Mouse (Mus musculus): ENCODE data around the gene St3gal2.
"Not testable (repeated sequence)": the region's sequence is repeated elsewhere in the genome, so short reads cannot be mapped to it uniquely, and the experiment has no call there.

St3gal2 gene

DNA sequence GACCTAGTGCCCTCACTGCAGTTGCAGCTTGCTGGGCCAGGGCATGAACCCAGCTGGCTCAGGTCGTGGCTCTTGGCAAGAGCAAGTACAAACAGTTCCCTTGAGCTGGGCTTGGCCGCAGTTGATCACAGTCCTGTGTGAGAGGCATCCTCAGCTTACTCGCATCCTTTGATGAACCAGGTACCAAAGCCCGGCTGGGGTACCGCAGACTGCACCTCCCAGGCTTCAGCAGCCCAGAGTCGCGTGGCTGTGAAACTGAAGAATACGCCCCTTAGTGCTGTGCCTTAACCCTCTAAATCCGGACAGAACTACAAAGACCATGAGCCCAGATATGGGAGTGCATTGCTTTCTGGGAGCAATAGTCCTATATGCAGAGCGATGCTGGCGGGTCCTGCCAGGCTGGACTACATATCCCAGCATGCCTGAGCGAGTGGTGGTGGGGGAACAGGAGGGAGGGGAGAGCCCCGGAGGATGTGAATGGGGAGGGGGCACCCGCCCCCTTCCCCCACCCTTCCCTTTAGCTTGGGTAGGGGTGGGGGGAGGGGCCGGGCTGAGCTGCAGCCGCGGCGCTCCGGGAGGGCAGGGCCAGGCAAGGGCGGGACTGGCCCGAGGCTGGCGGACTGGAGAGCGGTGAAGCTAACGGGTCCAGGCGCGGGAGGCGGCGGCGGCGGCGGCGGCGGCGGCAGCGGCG, at the start of gene St3gal2:
Gene St3gal2 (plus strand): TSS at position 582 of the 691 bp plus-strand sequence.
- DNase-seq, result peak; percentile 89 to 93

DNA sequence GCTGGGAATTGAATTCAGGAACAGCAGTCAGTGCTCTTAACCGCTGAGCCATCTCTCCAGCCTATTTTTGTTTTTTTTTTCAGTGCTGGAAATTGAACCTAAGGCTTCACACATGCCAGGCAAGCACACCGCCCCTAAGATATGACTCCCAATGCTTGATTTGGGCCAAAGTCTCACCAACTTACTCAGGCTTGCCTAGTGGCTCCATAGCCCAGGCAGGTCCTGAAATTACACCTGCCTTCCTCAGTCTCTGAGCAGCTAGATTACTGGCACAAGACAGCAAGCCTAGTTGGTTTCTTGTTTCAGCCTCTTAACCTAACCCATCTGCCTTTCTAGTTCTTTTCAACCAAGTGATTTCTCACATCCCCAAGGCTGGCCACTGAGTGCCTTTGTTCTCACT, 49.2 kb upstream of the St3gal2 start:
- DNase-seq, result no peak

DNA sequence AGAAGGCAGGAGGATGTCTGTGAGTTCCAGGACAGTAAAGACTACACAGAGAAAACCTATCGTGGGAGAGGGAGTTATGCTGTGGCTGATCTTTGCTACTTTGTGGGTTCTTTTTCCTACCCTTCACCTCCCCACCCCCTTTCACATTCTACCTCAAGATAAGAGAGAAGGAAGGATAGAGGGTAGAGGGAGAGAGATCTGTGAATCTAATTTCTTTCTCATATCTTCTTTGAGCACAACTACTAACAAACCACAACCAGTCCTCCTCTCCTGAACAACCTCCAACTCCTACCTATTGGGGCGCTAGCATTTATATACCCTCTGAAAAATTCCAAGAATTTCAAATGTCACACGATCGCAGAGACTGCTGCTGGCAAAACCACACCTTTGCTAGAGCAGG, 41.9 kb upstream of the St3gal2 start:
- DNase-seq, result no peak

DNA sequence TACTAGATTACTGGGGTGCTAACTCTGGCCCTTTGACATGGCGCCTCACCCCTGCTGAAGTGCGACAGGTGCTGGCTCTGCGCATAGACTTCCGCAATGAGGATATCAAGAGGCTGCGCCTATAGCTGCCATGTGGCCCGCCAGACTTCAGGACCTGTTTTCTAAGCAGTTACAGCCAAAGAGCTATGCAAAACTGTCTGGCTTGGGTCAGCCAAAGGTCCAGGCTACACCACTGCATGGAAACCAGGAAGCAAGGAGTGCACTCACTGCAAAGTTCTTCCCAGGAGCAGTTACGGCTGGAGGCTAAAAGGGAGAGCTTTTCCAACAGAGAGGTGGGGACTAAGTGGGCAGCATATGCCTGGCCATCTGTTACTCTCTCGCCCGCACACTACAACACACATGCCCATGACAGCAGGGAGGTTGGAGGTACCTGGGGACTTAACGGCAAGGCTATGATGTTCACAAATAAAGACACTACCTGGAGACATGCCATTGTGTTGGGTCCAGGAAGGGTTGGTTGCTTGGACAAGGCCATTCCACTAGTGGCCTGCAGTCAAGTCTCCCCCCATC, 37.9 kb upstream of the St3gal2 start:
- no peak for DNase-seq

DNA sequence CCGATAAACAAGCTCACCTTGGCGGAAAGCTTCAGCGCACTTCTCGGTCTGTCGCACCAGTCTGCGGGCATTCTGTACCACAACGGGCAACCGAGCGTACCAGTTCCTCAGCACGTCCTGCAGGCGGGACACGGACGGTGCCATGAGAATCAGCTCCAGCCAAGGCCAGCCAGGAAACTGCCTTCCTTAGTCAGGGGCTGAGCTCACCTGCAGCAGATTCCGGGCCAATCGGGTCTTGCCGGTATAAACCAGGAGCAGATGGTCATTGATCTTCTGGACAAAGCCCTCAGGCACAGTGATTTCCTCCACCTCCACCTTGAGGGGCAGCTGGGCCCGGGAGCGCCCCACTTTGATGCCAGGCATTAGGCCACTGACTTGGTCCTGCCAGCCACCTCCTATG, 35.9 kb upstream of the St3gal2 start:
- no peak for DNase-seq

DNA sequence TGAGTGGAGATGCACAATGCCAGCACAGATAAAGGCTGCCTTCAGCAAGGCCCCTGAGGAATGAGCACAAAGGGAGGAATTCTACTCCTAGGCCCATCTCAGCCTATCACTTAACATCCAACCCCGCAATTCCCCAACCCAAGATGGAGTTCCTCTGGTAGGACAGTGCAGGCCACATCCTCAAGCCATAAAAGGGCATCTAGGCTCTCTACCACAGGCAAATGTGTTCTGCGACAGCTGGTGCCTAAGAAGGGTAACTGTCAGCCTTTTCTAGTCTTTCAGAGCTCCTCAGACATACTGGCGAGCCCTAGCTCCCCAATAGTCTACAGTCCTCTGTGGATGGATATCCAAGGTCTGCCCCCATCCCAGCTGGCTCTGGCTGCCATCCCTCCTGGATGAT, 33.1 kb upstream of the St3gal2 start:
- no peak for DNase-seq

DNA sequence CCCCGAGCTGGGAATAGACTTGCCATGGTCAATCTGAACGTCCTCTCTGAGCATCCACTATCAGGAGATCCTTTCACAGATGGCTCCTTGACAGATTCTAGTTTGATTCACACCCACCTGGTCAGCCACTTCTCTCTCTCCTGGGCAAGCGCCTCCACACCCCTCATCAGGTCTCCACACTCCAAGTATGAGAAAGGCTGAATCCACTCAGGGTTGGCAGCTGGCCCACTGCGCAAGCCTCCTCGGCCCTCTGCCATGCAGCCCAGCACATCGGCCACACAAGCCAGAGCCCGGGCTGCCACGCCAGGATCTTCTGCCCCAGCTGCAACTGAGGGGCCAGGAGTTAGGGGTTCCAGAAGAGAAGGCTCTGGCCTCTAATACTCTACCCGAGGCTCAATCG, 32.2 kb upstream of the St3gal2 start:
- DNase-seq, result no peak

DNA sequence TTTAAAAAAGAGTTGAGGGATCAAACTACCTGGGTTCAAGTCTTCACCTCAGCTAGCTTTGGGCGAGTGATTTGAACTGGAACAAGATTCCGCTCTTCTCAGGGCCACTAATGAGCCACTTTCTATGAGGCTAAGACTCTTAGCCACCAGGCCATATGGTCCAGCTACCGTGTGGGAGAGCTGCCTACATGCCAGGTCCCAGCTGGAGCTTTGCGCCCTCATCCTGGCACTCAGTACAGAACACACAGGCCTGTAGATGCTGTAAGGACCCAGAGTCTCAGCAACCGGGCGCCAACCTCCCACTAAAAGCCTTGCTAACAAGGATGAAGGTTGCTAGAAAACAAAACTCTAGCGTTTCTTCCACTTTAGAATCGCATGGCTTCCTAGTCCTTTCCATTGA, 31.3 kb upstream of the St3gal2 start:
- no peak for DNase-seq

DNA sequence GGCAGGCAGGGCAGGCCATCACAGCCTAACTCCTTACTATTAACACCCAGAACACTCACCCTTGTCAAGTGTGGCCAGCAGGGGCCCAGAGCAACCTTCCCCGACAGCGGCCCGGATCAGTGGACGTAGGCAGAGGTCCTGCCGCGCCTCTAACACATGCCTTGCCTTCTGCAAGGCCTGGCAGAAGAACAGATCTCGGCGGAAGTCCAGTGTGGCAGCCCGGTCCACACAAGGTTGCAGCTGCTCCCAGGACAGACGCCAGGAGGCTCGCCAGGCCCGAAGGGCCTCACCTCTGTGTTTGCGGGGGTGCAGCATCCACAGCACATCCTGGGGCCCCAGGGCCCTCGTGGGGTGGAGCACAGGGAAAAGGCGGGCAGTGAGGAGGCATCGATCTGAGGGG, 30.9 kb upstream of the St3gal2 start:
- DNase-seq, result no peak

DNA sequence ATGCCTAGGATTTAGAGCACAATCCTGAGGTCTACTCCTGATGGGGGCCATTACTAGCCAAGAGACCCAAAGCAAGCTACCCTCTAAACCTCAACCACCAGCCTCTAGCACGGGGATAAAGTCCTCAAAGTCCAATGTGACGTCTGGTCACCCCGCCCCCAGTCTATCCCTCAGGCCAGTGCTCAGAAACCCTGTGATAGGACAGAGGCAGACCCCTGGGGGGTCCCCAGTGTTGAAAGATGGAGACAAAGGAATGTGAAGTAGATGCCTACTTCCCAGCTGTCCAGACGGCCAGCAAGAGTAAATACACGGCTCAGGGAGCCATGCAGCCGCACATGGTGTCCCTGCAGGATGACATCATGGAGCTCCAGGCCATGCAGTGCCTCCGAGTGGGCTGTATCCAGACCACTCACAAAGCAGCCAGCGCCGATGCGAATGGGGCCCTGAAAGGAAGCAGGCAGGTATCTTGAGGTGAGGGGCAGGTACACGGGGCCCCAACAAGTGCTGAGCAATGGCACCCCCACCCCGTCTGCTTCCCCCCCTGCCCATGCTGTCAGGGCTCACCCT, 29.7 kb upstream of the St3gal2 start:
- DNase-seq, result no peak

DNA sequence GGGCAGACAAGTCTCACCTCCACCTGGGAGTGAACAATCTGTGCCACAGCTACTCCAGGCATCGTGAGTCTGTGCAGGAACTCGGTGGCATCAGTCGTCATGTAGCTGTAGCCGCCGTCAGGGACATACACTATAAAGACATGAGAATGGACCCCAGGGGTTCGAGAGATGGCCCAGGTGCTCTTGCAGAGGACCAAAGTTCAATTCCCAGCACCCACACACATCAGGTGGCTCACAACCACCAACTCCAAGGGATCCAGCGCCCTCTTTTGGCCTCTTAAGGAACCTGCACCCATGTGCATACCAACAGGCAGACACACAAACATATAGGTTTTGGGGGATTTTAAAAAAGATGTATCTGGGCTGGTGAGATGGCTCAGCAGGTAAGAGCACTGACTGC, 27.7 kb upstream of the St3gal2 start:
- no peak for DNase-seq

DNA sequence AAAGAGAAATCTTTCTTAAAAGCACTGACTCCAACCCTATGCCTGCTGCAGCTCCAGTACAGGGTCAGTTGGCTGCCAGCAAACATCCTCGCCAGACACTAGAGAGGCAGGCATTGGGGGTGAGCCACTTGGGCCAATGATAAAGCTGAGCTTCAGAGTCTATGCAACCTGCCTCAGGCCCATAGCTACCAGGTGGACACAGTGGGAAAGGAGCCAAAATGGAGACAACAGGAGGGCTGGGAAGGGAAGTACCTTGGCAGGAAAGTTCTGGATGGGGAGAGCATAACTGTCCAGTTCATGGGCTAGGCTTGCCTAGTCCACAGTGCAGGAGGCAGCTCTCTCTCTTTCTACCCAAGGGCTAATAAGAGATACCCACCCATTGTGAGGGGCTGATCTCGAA, 26.8 kb upstream of the St3gal2 start:
- DNase-seq, result no peak

DNA sequence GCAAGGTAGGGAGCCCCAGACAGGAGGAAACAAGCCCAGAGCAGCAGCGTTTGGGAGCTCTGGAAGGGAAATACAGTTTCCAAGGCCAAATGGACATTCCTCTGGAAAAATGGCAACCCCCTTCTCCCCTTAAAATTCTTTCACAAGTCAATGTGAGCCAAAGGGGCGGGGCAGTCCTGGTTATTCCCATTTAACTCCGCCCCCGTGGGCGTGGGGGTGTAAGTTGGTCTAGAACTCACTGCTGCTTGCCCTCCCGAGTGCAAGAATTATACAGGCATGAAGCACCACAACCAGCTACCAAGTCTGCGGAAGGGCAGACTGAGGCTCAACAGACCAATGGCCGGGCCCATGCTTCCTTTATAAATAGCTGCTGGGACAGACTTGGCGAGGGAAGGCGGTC, 24.9 kb upstream of the St3gal2 start:
- no peak for DNase-seq

DNA sequence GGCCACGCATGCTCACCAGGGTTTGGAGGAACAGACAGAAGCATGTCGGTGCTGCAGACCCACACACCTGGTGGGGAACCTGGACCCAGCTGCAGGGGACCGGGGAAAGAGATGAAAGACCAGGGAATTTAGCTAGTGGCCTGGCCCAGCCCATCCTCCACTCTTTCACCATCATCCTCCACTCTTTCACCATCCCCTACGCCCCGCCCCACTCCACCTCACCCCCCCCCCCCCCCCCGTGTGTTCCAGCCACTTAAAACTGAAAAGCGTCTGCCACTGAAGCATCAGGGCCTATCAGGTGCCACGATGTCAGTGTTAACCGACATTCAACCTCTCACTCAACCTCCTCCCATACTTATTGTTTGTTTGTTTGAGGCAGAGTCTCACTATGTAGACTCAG, 24.5 kb upstream of the St3gal2 start:
- DNase-seq, result no peak

DNA sequence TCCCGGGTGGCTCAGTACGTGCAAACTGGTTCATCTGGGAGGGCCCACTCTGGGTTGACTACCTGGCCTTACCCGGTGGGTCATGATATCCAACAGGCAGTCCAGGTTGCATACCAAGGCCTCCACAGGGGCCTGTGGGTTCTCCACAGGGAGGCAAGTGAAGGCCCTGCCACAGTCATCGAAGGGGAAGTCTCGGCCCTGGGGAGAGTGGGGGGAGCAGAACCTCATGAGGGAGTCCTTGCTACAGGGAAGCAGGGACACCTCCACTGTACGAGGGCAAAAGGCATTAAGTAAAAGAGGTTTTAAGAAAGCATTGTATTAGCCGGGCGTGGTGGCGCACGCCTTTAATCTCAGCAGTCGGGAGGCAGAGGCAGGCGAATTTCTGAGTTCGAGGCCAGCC, 23.9 kb upstream of the St3gal2 start:
- DNase-seq, result no peak

DNA sequence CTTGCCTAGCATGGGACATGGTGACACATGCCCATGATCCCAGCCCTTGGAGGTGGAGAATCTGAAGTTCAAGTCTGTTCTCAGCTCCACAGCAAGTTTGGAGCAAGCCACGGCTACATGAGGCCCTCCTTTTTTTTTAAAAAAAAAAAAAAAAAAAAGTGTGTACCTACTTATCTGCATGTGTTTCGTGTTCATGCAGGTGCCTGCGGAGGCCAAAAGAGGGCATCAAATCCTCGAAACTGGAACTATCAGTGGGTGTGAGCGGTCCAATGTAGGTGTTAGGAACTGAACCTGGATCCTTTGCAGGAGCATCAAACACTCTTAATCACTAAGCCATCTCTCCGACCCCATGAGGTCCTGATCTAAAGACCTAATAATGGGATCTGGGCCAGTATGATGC, 22.2 kb upstream of the St3gal2 start:
- DNase-seq, result no peak

DNA sequence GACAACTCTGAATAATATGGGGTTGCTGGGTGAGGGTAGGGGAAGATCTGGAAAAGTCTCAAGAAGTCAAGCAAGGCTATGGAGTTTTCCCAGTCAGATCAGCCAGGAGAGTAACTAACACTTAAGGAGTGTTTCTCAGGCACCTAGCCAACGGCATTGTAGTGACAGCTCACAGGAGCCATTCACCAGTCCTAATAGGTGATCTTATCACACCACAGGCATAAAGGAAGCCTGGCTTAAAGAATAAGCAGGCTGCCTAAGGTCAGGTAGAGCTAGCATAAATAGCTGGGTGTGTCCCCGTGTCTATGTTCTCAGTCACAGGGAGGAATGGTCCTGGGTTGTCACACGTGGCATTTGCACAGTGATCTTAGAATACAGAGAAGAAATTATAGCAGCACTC, 18.7 kb upstream of the St3gal2 start:
- DNase-seq, result no peak

DNA sequence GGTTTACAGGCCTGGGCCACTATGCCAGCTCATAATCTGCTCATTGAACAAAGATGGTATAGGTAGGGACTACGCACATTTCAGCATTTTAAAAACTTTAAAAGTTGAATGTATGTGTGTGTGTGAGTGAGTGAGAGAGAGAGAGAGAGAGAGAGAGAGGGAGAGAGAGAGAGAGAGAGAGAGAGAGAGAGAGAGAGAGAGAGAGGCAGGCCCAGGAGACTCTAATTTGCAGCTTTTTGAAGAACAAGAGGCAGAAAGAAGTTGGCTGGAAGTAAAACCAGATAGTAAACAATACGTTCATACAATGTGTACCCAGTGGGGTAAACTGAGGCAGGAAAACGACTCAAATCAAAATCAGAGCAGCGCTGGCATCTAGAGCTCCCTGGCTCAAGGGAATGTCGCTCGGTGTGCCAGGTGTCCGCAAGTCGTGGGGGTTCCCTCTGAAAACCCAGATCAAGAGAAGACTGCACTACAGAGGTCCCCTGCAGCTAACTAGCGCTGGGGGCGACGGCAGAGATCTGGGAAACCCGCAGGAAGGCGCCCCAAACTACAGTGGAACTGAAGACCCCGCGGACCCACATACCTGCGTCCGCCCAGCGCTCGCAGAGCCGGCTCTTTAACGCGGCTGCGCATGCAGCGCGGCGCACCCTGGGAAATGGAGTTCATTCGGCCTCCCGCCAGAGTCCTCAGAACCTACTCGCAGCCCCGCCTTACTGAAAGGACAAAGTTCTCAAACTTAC, 17.7 kb upstream of the St3gal2 start, which contains the start of gene Fuk:
Gene Fuk (minus strand): TSS at position 650 of the 740 bp plus-strand sequence.
- peak; percentile 84 to 86 for DNase-seq

DNA sequence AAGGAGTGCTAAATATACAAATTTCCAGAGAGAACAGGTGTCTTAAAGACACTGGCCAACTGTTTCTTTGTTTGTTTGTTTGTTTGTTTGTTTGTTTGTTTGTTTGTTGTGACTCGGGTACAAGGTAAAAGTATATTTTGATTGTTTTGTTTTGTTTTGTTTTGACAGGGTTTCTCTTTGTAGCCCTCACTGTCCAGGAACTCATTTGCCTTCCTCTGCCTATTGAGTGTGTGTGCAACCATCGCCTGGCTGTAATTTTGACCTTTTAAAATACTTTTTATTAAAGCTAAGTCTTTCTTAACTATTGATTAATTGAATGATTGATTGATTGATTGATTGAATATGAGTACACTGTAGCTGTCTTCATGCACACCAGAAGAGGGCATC, 17.1 kb upstream of the St3gal2 start:
- no peak for DNase-seq

DNA sequence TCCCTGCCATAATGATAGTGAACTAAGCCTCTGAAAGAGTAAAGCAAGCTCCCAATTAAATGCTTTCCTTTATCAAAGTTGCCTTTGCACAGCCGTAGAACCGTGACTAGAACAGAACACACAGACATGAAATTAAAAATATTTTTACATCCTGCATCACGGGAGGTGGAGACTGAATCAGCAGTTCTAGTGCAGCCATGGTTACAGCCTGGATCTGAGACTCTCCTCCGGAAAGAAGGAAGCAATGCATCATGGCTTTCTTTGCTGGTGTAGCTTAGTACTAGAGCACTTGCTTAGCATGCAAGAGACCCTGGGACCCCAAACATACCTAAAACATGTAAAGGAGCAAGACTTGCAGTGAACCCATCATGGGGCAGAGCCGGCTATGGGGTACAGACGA, 14.3 kb upstream of the St3gal2 start:
- no peak for DNase-seq

DNA sequence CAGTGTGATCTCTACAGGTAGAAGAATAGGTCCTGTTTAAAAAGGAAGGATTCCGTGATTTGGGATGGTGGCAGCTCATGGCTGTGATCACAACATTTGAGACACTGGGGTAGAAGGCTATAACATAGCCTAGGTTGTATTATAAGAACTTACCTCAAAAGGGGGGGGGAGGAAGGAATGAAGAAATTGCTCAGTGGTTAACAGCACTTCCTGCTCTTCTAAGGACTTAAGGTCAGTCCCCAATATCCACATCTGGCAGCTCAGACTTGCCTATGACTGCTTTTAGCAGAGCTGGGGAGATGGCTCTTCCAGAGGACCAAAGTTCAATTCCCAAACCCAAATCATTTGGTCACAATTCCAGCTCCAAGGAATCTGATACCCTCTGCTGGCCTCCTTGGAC, 13.0 kb upstream of the St3gal2 start:
- DNase-seq, result no peak

DNA sequence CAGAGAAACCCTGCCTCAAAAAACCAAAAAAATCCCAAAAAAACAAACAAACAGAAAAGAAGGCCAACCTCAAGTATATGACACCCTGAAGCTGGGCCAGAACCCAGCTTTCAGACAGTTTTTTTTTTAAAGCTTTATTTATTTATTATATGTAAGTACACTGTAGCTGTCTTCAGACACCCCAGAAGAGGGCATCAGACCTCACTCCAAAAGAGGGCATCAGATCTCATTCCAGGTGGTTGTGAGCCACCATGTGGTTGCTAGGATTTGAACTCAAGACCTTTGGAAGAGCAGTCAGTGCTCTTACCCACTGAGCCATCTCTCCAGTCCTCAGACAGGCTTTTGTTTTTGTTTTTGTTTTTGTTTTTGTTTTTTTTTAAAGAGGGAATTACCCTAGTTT, 9.9 kb upstream of the St3gal2 start:
- not testable (repeated sequence) for DNase-seq

DNA sequence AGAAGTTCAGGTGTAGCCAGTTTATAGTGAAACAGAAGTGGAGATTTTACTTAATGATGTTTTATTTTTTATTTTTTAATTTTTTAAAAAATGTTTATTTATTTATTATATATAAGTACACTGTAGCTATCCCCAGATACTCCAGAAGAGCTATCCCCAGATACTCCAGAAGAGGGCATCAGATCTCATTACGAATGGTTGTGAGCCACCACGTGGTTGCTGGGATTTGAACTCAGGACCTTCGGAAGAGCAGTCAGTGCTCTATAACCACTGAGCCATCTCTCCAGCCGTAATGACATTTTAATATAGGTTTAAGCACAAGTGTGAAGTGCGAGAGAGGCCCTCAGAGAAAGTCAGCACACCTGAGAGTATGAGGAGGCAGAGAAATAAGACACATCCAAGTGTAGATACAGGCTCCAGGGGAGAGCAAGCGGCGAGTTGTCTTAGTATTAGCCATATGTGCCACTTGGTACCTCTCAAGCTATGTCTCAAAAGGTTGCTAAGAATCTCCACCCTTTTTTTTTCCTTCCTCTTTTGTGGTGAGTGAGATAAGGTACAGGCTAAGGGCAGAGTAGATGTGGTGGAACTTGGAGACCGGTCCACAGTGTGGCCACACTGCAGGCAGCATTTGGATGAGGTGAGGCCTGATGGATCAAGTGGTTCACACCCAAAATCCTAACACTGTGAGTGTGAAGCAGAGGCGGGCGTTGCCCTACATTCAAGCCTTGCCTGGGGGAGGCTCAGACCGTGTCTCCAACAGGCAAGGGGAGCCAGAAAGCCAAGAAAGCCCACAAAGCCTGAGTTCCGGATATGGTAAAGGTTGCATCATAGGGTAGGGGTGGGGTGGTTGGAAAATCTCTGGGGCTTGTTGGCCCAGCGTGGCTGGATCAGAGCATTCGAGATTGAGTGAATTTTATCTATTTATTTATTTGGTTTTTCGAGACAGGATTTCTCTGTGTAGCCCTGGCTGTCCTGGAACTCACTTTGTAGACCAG, 7.8 kb upstream of the St3gal2 start:
- no peak for DNase-seq

Data from lung, postnatal 4 days (tissue).